Mouse (Mus musculus): ENCODE measurements around the gene Gm17455. TPM values are rescaled to one million over a fixed set of nuclear protein-coding genes. Genes with fewer than 3 reads are reported as not detected.

The Gm17455 gene
- total and polyA plus RNA-seq, 3 experiments: not detected

DNA sequence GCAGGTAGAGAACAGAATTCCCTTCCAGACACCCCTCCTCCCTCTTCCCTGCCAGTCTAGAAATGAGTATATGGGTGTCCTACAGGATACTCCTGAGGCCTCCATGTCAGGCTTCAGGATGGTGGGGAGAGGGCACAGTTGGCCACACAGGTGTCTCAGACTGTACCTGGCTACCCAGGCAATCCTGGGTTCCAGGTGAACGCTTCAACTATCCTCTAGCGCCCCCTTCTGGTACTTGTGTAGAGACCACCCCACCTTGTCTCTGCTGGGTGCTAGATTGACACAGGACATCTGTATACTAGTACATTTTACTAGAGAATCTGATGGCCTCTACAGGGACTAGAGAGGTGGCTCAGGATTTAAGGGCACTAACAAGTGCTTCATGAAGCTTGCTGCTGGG, 43.6 kb downstream of the Gm17455 start:
- Histone ChIP-seq H3K4me1 (ENCODE audit: insufficient read depth, low read depth, low read length) (no peaks in the 10 kb centered on the region), H3K4me3 (ENCODE audit: low read depth, low read length) (no peak overlapping the region), H3K27me3 (ENCODE audit: insufficient read depth, low read length) (no peaks in the 10 kb centered on the region), H3K9me3 (replicated peaks) (peaks cover 52% of the 10 kb centered on the region), H3K36me3 (replicated peaks) (no peaks in the 10 kb centered on the region)
- TF ChIP-seq GATA2 (IDR thresholded peaks at IDR 0.05; ENCODE audit: borderline replicate concordance, low read depth, low read length) (no peak), POLR2AphosphoS5 (IDR thresholded peaks at IDR 0.05; ENCODE audit: insufficient replicate concordance, low read depth, low read length) (no peak), CTCF (IDR thresholded peaks at IDR 0.05; ENCODE audit: low read depth, low read length) (no peak), GATA1 (IDR thresholded peaks at IDR 0.05; ENCODE audit: borderline replicate concordance, low read length) (no peak), TAL1 (conservative IDR thresholded peaks at IDR 0.05; ENCODE audit: low read depth, low read length) (no peak)
- ATAC-seq (ENCODE audit: extremely low read depth, insufficient number of reproducible peaks, low FRiP score, poor library complexity, severe bottlenecking): no peak
- DNase-seq (ENCODE audit: low spot score): no peak

DNA sequence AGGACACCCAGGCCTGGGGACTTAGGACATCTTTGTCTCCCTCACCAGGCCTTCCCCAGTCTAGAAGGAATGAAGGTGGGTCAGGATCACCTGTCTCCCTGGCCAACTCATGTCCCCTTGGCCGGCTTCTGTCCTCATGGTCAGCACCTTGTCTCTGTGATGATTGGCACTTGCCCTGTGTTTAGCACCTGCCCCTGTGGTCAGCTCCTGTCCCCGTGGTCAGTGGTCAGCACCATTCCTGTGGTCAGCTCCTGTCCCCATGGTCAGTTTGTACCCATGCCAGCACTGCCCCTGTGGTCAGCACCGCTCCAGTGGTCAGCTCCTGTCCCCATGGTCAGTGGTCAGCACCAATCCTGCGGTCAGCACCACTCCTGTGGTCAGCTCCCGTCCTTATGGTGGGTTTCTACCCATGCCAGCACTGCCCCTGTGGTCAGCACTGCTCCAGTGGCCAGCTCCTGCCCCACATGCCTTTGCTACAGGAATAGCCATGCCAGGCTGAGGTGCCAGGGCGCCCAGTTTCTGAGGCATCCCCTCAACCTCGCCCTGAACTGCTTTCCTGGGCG, 45.6 kb downstream of the Gm17455 start:
- Histone ChIP-seq H3K27me3 (ENCODE audit: insufficient read depth, low read length) (no peaks in the 10 kb centered on the region), H3K4me1 (ENCODE audit: insufficient read depth, low read depth, low read length) (no peaks in the 10 kb centered on the region), H3K4me3 (ENCODE audit: low read depth, low read length) (no peak overlapping the region), H3K9me3 (replicated peaks) (peaks cover 61% of the 10 kb centered on the region), H3K36me3 (replicated peaks) (no peaks in the 10 kb centered on the region)
- DNase-seq (ENCODE audit: low spot score): no peak
- no peak for ATAC-seq (ENCODE audit: extremely low read depth, insufficient number of reproducible peaks, low FRiP score, poor library complexity, severe bottlenecking)
- TF ChIP-seq GATA1 (IDR thresholded peaks at IDR 0.05; ENCODE audit: borderline replicate concordance, low read length): no peak
- no peak for TF ChIP-seq TAL1 (conservative IDR thresholded peaks at IDR 0.05; ENCODE audit: low read depth, low read length)
- TF ChIP-seq POLR2AphosphoS5 (IDR thresholded peaks at IDR 0.05; ENCODE audit: insufficient replicate concordance, low read depth, low read length): no peak
- no peak for TF ChIP-seq GATA2 (IDR thresholded peaks at IDR 0.05; ENCODE audit: borderline replicate concordance, low read depth, low read length)
- no peak for TF ChIP-seq CTCF (IDR thresholded peaks at IDR 0.05; ENCODE audit: low read depth, low read length)

DNA sequence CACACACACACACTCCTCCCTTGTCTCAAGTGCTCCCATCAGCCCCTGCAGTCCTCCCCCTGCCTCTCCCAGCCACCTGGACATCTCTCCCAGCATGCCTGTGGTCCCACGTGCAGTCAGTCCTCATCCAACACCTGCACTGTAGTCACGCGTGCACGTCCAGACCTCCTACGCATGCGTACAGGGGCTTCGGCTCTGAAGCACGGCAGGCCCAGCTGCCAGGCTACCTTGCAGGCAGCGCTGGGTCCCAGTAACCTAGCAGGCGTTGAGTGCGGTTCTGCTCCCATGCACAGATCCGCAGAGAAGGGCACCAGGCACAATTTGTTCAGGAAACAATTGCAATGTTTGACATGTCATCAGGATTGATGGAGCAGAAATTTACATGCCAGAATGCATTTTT, 47.7 kb downstream of the Gm17455 start:
- DNase-seq (ENCODE audit: low spot score) (no peak), ATAC-seq (ENCODE audit: extremely low read depth, insufficient number of reproducible peaks, low FRiP score, poor library complexity, severe bottlenecking) (no peak)
- TF ChIP-seq GATA1 (IDR thresholded peaks at IDR 0.05; ENCODE audit: borderline replicate concordance, low read length) (no peak), GATA2 (IDR thresholded peaks at IDR 0.05; ENCODE audit: borderline replicate concordance, low read depth, low read length) (no peak), POLR2AphosphoS5 (IDR thresholded peaks at IDR 0.05; ENCODE audit: insufficient replicate concordance, low read depth, low read length) (no peak), TAL1 (conservative IDR thresholded peaks at IDR 0.05; ENCODE audit: low read depth, low read length) (no peak), CTCF (IDR thresholded peaks at IDR 0.05; ENCODE audit: low read depth, low read length) (no peak)
- H3K27me3 ChIP-seq (ENCODE audit: insufficient read depth, low read length): no peaks in the 10 kb centered on the region
- no peaks in the 10 kb centered on the region for H3K4me1 ChIP-seq (ENCODE audit: insufficient read depth, low read depth, low read length)
- no peak overlapping the region; the same call in 1 of the 2 replicates for H3K4me3 ChIP-seq (ENCODE audit: low read depth, low read length)
- peaks cover 68% of the 10 kb centered on the region for H3K9me3 ChIP-seq (replicated peaks)
- H3K36me3 ChIP-seq (replicated peaks): no peaks in the 10 kb centered on the region

Other genes starting within 250 kb of the Gm17455 start
- gene Chst3, start 180.5 kb upstream of the Gm17455 start, total RNA-seq (2014; fragmentation: Nextera tagmentation): not detected in 2 replicates
- gene Chst3, start 180.5 kb upstream of the Gm17455 start, total RNA-seq (2017): 0.11 TPM in 1 of 2 replicates, not detected in the other
- gene Chst3, start 180.5 kb upstream of the Gm17455 start, polyA plus RNA-seq (2012): not detected in 2 replicates
- 55.7 and 74.8 TPM in 2 replicates for gene Psap, start 122.1 kb upstream of the Gm17455 start, total RNA-seq (2014; fragmentation: Nextera tagmentation)
- gene Psap, start 122.1 kb upstream of the Gm17455 start, total RNA-seq (2017): 100 and 103 TPM in 2 replicates
- gene Psap, start 122.1 kb upstream of the Gm17455 start, polyA plus RNA-seq (2012): 32.9 and 35.8 TPM in 2 replicates
- 3.9 TPM in 1 of 2 replicates, not detected in the other for gene Vsir, start 52.9 kb upstream of the Gm17455 start, total RNA-seq (2014; fragmentation: Nextera tagmentation)
- 0.11 and 0.12 TPM in 2 replicates for gene Vsir, start 52.9 kb upstream of the Gm17455 start, total RNA-seq (2017)
- 0.02 and 0.21 TPM in 2 replicates for gene Vsir, start 52.9 kb upstream of the Gm17455 start, polyA plus RNA-seq (2012)

Data from G1E (cell line).